Mouse (Mus musculus): ENCODE measurements around the gene Fam50b. TPM values are rescaled to one million over a fixed set of nuclear protein-coding genes. Genes with fewer than 3 reads are reported as not detected.
A peak's percentile ranks its signal among the peaks of the same experiment; 100 is the strongest.

The Fam50b gene
- polyA plus RNA-seq, 1 experiment: not detected

DNA sequence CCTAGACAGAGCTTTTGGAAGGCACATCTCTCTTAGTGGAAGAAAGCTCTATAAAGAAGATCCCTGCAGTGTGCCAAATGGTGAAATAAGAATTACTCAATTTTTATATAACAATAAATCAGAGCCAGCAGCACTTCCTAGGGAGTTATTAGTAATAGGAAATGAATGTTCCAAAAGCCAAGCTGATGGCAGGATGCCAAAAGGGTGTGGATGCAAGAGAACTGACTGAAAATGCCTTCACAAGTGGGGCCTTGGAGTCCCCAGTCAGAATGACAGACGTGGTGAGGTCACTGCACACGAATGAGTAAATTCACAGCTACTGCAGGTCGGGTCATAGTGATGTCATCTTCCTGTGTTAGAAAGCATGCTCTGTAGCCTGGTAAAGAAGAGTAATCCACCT, 25.7 kb upstream of the Fam50b start:
- Histone ChIP-seq H3K4me3 (ENCODE audit: insufficient read depth, low read length) (no peak overlapping the region), H3K27ac (ENCODE audit: insufficient read depth, low read depth, low read length) (no peak overlapping the region), H3K4me1 (ENCODE audit: control insufficient read depth, insufficient read depth, low read length) (peaks cover 25% of the 10 kb centered on the region)
- no peak for TF ChIP-seq POLR2A (IDR thresholded peaks at IDR 0.05; ENCODE audit: borderline replicate concordance, low read depth, low read length)
- no peak for TF ChIP-seq CTCF (IDR thresholded peaks at IDR 0.05; ENCODE audit: low read depth, low read length)

DNA sequence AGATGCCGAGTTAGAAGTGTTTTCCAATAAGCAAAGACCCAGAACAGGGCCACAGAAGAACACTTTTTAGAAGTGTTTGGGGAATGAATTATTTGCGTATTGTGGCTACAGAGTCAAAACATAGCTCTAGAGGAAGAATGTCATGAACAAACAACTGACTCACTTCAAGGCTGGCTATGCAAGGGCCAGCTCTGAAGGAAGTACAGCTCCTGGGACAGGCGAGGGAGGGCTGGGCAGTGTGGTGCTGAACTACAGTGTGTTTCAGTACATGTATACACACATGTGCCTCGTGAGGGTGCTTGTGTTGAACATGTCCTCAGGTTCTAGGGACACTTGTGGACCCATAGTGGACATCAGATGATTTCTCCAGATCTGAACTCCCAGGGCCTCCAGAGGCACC, 25.1 kb upstream of the Fam50b start:
- H3K27ac ChIP-seq (ENCODE audit: insufficient read depth, low read depth, low read length): no peak overlapping the region
- TF ChIP-seq POLR2A (IDR thresholded peaks at IDR 0.05; ENCODE audit: borderline replicate concordance, low read depth, low read length) (no peak), CTCF (IDR thresholded peaks at IDR 0.05; ENCODE audit: low read depth, low read length) (no peak)
- no peak overlapping the region for H3K4me3 ChIP-seq (ENCODE audit: insufficient read depth, low read length)
- peaks cover 29% of the 10 kb centered on the region for H3K4me1 ChIP-seq (ENCODE audit: control insufficient read depth, insufficient read depth, low read length)

DNA sequence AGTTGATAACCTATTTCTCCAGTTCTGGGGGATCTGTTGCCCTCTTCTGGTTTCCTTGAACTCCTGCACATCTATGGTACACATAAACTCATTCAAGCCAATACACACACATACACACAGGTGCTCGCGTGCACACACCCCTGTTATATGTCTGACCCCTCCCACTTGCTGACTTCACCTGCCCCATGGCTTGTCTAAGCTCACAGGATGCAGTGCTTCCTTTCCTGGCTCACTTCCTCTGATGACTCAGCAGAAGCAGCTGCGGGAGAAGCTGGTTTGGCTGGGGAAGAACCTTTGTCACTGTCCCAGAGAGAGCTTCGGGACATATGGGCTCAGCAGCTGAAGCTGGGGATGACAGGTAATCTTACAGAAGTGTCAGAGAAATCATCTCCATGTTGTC, 23.2 kb upstream of the Fam50b start:
- Histone ChIP-seq H3K27ac (ENCODE audit: insufficient read depth, low read depth, low read length) (no peak overlapping the region), H3K4me1 (ENCODE audit: control insufficient read depth, insufficient read depth, low read length) (peaks cover 43% of the 10 kb centered on the region), H3K4me3 (ENCODE audit: insufficient read depth, low read length) (no peak overlapping the region)
- TF ChIP-seq CTCF (IDR thresholded peaks at IDR 0.05; ENCODE audit: low read depth, low read length): no peak
- no peak for TF ChIP-seq POLR2A (IDR thresholded peaks at IDR 0.05; ENCODE audit: borderline replicate concordance, low read depth, low read length)

DNA sequence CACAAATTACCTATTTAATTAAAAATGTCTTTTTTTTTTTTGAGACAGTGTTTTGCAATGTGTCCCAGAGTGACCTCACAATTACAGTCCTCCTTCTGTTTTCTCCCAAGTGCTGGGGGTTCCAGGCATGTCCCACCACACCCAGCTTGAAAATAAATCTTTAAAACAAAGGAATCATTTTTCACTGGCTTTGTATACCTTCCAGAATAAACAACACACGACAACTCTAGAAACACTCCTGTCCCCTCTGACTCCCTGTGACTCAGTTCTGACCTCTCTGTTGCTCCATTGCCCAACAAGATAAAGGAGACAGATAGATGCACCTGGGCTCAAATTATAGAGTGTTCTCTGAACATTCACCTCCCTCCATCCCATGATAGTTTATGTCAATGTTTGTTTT, 21.8 kb upstream of the Fam50b start:
- TF ChIP-seq CTCF (IDR thresholded peaks at IDR 0.05; ENCODE audit: low read depth, low read length): no peak
- TF ChIP-seq POLR2A (IDR thresholded peaks at IDR 0.05; ENCODE audit: borderline replicate concordance, low read depth, low read length): no peak
- Histone ChIP-seq H3K4me1 (ENCODE audit: control insufficient read depth, insufficient read depth, low read length) (peaks cover 41% of the 10 kb centered on the region), H3K4me3 (ENCODE audit: insufficient read depth, low read length) (no peak overlapping the region), H3K27ac (ENCODE audit: insufficient read depth, low read depth, low read length) (no peak overlapping the region)

DNA sequence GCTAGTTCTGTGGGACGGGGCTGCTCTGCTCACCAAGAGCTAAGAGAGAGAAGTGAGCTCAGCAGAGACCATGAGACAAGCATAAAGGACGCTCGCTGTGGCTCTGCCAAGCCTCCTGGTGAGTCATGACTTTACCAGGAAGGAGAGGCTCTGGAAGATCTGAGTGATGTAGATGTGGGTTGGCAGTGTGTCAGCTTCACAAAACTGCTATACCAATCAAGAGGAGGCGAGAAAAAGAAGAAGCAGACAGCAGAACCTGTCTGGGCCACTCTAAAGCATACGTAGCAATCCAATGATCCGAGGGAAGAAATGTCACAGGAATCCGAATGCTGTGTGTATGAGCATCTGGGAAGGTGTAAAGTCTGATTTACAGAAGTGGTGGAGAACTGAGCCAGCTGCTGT, 19.2 kb upstream of the Fam50b start:
- TF ChIP-seq POLR2A (IDR thresholded peaks at IDR 0.05; ENCODE audit: borderline replicate concordance, low read depth, low read length): no peak
- no peak for TF ChIP-seq CTCF (IDR thresholded peaks at IDR 0.05; ENCODE audit: low read depth, low read length)
- Histone ChIP-seq H3K27ac (ENCODE audit: insufficient read depth, low read depth, low read length) (0 out of 2 replicates have a peak overlapping the region, but pooled peaks have one; percentile 24), H3K4me1 (ENCODE audit: control insufficient read depth, insufficient read depth, low read length) (peaks cover 29% of the 10 kb centered on the region), H3K4me3 (ENCODE audit: insufficient read depth, low read length) (no peak overlapping the region)

DNA sequence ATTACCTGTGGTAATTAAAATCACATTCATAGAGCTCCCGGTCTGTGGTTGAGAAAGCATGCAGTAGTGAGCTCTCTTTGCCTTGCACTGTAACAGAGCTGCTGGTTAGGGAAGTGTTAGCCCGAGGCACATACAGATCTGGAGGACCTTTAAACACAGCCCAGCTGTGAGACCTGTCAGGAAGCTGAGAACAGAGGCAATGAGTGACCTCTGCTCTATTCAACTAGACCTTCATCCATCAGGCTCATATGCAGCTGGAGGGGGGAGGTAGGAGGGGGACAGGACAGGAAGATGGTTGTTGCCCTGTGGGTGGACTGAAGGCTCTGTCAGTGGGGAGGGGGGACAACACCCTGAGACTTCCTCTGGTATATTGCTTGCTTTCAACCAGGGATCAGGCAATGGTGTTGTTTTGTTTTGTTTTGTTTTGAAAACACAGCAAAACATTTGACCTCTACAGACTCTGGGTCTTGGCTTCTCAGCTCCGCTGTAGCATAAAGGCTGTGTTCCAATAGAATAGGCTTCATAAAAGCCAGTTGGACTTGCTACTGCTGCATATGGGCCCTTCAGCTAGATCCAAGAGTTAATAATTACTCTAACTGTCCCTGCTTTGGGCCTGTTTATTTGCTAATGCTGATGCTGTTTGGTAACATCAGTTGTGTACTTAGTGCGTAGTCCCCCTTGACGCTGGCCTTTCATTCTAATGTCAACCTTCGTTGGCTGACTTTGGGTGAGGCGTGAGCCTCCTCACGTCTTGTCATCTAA, 9.6 kb upstream of the Fam50b start:
- no peak overlapping the region for H3K27ac ChIP-seq (ENCODE audit: insufficient read depth, low read depth, low read length)

DNA sequence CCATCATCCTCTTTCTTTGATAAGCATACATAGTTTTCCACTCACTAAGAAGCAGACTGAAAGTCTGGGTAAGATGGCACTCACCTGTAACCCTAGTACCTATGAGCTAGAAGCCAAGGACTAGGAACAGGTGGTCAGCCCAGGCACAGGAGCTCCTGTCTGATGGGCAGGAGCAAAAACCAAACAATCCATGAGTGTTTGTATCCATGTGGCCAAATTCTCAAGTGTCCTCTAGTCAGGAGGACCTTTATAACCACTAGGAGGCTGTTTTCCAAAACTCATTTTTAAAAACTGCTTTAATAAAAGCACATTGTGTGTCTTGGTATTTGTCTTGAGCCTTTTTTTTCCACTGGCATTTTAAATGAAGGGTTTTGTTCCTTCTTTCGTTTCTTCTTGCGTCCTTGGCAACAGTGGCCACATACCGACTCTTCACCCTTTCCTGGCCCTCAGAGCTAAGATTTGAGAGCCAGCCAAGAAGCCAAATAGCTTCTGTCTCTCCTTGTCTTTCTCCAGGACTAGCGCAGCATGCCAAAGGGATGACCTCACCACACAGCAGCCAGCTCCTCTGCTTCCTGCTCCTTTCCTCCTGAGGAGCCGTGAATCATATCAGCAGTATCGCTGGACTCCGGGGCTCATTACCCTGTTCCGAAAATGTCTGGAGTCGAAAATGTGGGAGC, 8.7 kb upstream of the Fam50b start:
- TF ChIP-seq POLR2A (IDR thresholded peaks at IDR 0.05; ENCODE audit: borderline replicate concordance, low read depth, low read length) (no peak), CTCF (IDR thresholded peaks at IDR 0.05; ENCODE audit: low read depth, low read length) (no peak)
- Histone ChIP-seq H3K27ac (ENCODE audit: insufficient read depth, low read depth, low read length) (no peak overlapping the region), H3K4me3 (ENCODE audit: insufficient read depth, low read length) (peak overlapping the region; percentile 1; the same call in 1 of the 2 replicates), H3K4me1 (ENCODE audit: control insufficient read depth, insufficient read depth, low read length) (no peaks in the 10 kb centered on the region)

More for the DNA sequence above, 9.6 kb upstream of the Fam50b start:
- H3K4me1 ChIP-seq (ENCODE audit: control insufficient read depth, insufficient read depth, low read length): no peaks in the 10 kb centered on the region
- no peak overlapping the region for H3K4me3 ChIP-seq (ENCODE audit: insufficient read depth, low read length)
- TF ChIP-seq CTCF (IDR thresholded peaks at IDR 0.05; ENCODE audit: low read depth, low read length): no peak
- TF ChIP-seq POLR2A (IDR thresholded peaks at IDR 0.05; ENCODE audit: borderline replicate concordance, low read depth, low read length): no peak

DNA sequence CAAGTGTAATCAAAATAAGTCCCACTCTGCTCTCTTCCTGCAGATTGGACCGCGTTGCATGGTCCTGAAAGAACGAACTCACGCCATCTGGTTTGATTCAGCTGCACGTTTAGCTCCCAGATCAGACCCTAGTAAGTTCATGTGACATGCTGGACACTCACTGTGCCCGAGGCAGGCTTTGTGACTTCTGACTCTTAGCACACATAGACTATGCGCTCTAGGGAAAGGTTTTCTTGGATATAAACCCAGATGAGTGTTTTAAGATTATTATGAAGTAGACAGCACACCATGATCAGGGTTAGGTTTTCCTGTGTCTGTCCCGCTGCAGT, 8.2 kb upstream of the Fam50b start:
- H3K4me3 ChIP-seq (ENCODE audit: insufficient read depth, low read length): peak overlapping the region; percentile 1; the same call in 1 of the 2 replicates
- H3K27ac ChIP-seq (ENCODE audit: insufficient read depth, low read depth, low read length): no peak overlapping the region
- no peaks in the 10 kb centered on the region for H3K4me1 ChIP-seq (ENCODE audit: control insufficient read depth, insufficient read depth, low read length)
- TF ChIP-seq CTCF (IDR thresholded peaks at IDR 0.05; ENCODE audit: low read depth, low read length) (no peak), POLR2A (IDR thresholded peaks at IDR 0.05; ENCODE audit: borderline replicate concordance, low read depth, low read length) (no peak)

DNA sequence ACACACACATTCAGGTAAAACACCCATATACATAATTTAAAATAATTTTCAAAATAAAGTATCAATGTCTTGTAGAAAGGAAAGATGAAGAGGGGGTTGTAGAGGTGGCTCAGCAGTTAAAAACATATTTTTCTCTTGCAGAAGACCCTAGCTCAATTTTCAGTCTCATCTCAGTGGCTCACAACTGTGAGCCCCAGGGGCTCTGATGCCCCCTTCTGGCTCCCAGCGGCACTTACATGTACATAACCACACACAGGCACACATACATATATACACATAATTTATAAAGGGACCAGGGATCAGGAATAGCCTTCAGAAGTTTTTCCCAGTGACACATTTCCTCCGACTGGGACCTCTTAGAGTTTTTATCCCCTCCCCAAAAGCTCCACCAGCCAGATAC, 7.6 kb upstream of the Fam50b start:
- TF ChIP-seq CTCF (IDR thresholded peaks at IDR 0.05; ENCODE audit: low read depth, low read length) (no peak), POLR2A (IDR thresholded peaks at IDR 0.05; ENCODE audit: borderline replicate concordance, low read depth, low read length) (no peak)
- no peak overlapping the region for H3K27ac ChIP-seq (ENCODE audit: insufficient read depth, low read depth, low read length)
- H3K4me1 ChIP-seq (ENCODE audit: control insufficient read depth, insufficient read depth, low read length): no peaks in the 10 kb centered on the region
- H3K4me3 ChIP-seq (ENCODE audit: insufficient read depth, low read length): no peak overlapping the region

DNA sequence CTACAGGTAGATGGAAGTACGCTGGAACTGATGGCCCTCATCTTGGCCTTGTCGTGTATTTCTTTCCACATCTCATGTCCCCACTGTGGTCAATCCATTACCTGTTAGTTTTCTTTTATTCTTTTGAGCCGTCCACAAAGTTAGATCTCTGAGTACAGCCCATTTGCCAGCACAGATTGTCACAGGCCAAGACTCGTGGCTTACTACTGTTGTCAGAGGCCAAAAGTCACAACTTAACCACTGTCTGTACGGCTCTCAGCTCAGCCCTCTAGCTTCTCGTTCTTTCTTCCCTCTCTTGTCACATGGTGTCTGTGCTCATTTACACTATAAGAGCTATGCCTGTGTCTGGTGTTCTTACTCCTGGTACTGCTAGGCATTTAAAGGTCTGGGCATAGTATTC, 3.1 kb upstream of the Fam50b start:
- Histone ChIP-seq H3K4me1 (ENCODE audit: control insufficient read depth, insufficient read depth, low read length) (peaks cover 3% of the 10 kb centered on the region; the same call in 1 of the 2 replicates), H3K4me3 (ENCODE audit: insufficient read depth, low read length) (no peak overlapping the region), H3K27ac (ENCODE audit: insufficient read depth, low read depth, low read length) (no peak overlapping the region)
- TF ChIP-seq CTCF (IDR thresholded peaks at IDR 0.05; ENCODE audit: low read depth, low read length) (no peak), POLR2A (IDR thresholded peaks at IDR 0.05; ENCODE audit: borderline replicate concordance, low read depth, low read length) (no peak)
